Mouse (Mus musculus) heart, adult 2 months (tissue): Measurements from ENCODE around the gene Slc10a6. TPM values are rescaled to one million over a fixed set of nuclear protein-coding genes. Genes with fewer than 3 reads are reported as not detected.

ENCODE experiments used
- DNase-seq, 2 experiments: peaks; one replicate each; pipeline ENCODE4 v3.0.0; 2021
- H3K27ac ChIP-seq: fragments of 200-600 bp; 2 replicates; pipeline ENCODE4 v1.8.1; 2022
- H3K27me3 ChIP-seq: fragments of 200-500 bp; 2 replicates; pipeline ENCODE4 v1.6.1; 2012; ENCODE audit warnings: mild to moderate bottlenecking, low read length, inconsistent platforms, mixed read lengths; ENCODE audit not compliant: control insufficient read depth, insufficient read depth
- H3K36me3 ChIP-seq: fragments of 200-500 bp; 2 replicates; pipeline ENCODE4 v1.6.1; 2012; ENCODE audit warnings: low read length, inconsistent platforms; ENCODE audit not compliant: control insufficient read depth, insufficient read depth
- H3K4me1 ChIP-seq: fragments of 200-500 bp; 2 replicates; pipeline ENCODE4 v1.6.1; 2011; ENCODE audit warnings: low read length; ENCODE audit not compliant: control insufficient read depth, insufficient read depth
- H3K4me3 ChIP-seq: fragments of 200-600 bp; 2 replicates; pipeline ENCODE4 v1.8.1; 2022
- H3K79me2 ChIP-seq: fragments of 200-500 bp; replicated peaks from 2 replicates; pipeline ENCODE4 v1.6.1; 2012; ENCODE audit warnings: mild to moderate bottlenecking, inconsistent platforms, low read length, moderate library complexity, mixed read lengths; ENCODE audit not compliant: control insufficient read depth, insufficient read depth
- H3K9ac ChIP-seq: fragments of 200-500 bp; 2 replicates; pipeline ENCODE4 v1.6.1; 2012; ENCODE audit warnings: low read depth, mild to moderate bottlenecking, control low read depth, inconsistent platforms, low read length, mixed read lengths
- CTCF ChIP-seq: fragments of 200-600 bp; IDR thresholded peaks from 2 replicates; pipeline ENCODE4 v1.8.1; 2022; ENCODE audit warnings: antibody characterized with exemption, mild to moderate bottlenecking, moderate library complexity
- EP300 ChIP-seq: fragments of 200-500 bp; IDR thresholded peaks from 2 replicates; pipeline ENCODE4 v1.6.1; 2011; ENCODE audit warnings: low read depth, low read length, control low read depth; ENCODE audit not compliant: insufficient read depth
- POLR2A ChIP-seq: fragments of 200-500 bp; IDR thresholded peaks from 2 replicates; pipeline ENCODE4 v1.6.1; 2011; ENCODE audit warnings: mild to moderate bottlenecking, low read depth, low read length, control low read depth; ENCODE audit not compliant: insufficient read depth
- WGBS: fragments of 180-500 bp; shearing (Covaris S2); methylation state at CpG from one replicate; pipeline ENCODE4 v1.1.7; 2018; 5-methylcytosine and 5-hydroxymethylcytosine counted together
- intact Hi-C: fragments of 180-260 bp; cut with DNase I; formaldehyde crosslinking; loops from one replicate; pipeline ENCODE4 v1.15.1; 2025
- polyA plus RNA-seq: library from polyadenylated mRNA; depleted of rRNA; stranded (reverse); fragments of >200 nt; gene quantifications from 2 replicates; pipeline ENCODE4 v1.2.3, GENCODE M21; 2012
- total RNA-seq, 2 experiments: library from RNA; stranded (reverse); gene quantifications; 2 replicates each; pipeline ENCODE4 v1.2.3; 2021

Slc10a6 gene
- total and polyA plus RNA-seq, 3 experiments, result 4.1 to 8.3 (median 6.3) TPM

- 77% methylated on average over 4 of the region's 4 CpGs for WGBS
- H3K4me3 ChIP-seq, result no peak overlapping the region
- intact Hi-C loops, result loop anchor here (5.0 kb wide), 2 partner anchors 32 to 57 kb away; no protein-coding TSS in a partner anchor
Measured at GRCm38 (mm10) chr5:103654780-103655179, 25.6 kb upstream of the Slc10a6 start.

GRCm38 (mm10) chr5:103654225-103654624 lies 25.0 kb upstream of the Slc10a6 start:
- TF ChIP-seq CTCF, result peak; percentile 67
- no peak for TF ChIP-seq POLR2A
- H3K4me3 ChIP-seq, result no peak overlapping the region
- peaks cover 5% of the 10 kb centered on the region; the same call in 1 of the 2 replicates for H3K27me3 ChIP-seq
- intact Hi-C loops, result no loop called here
- WGBS, result 47% methylated on average over 6 of the region's 6 CpGs
- no peaks in the 10 kb centered on the region for H3K79me2 ChIP-seq
- no peak overlapping the region for H3K9ac ChIP-seq
- no peak for DNase-seq
- no peak overlapping the region for H3K27ac ChIP-seq
- H3K4me1 ChIP-seq, result peaks cover 2% of the 10 kb centered on the region
- no peaks in the 10 kb centered on the region for H3K36me3 ChIP-seq

More at GRCm38 (mm10) chr5:103654780-103655179, 25.6 kb upstream of the Slc10a6 start:
- TF ChIP-seq POLR2A (no peak), CTCF (no peak), EP300 (no peak)
- Histone ChIP-seq H3K27ac (no peak overlapping the region), H3K9ac (no peak overlapping the region), H3K4me1 (peaks cover 2% of the 10 kb centered on the region), H3K36me3 (no peaks in the 10 kb centered on the region), H3K27me3 (peaks cover 5% of the 10 kb centered on the region; the same call in 1 of the 2 replicates), H3K79me2 (no peaks in the 10 kb centered on the region)
- no peak for DNase-seq

- no peaks in the 10 kb centered on the region for H3K27me3 ChIP-seq
- peaks cover 1% of the 10 kb centered on the region for H3K4me1 ChIP-seq
- H3K9ac ChIP-seq, result no peak overlapping the region
- intact Hi-C loops, result no loop called here
- WGBS, result 89% methylated on average over 3 of the region's 3 CpGs
- DNase-seq, result no peak
- no peaks in the 10 kb centered on the region for H3K79me2 ChIP-seq
- H3K4me3 ChIP-seq, result no peak overlapping the region
- no peak overlapping the region for H3K27ac ChIP-seq
- H3K36me3 ChIP-seq, result no peaks in the 10 kb centered on the region
- no peak for TF ChIP-seq EP300
- TF ChIP-seq CTCF, result no peak
- TF ChIP-seq POLR2A, result no peak
Measured at GRCm38 (mm10) chr5:103647320-103647719, 18.1 kb upstream of the Slc10a6 start.

GRCm38 (mm10) chr5:103644167-103644566 lies 15.0 kb upstream of the Slc10a6 start:
- intact Hi-C loops, result no loop called here
- no peak overlapping the region for H3K4me3 ChIP-seq
- no peak overlapping the region for H3K27ac ChIP-seq
- no peaks in the 10 kb centered on the region for H3K36me3 ChIP-seq
- TF ChIP-seq EP300, result no peak
- no peak for TF ChIP-seq POLR2A
- no peak for TF ChIP-seq CTCF
- no peaks in the 10 kb centered on the region for H3K79me2 ChIP-seq
- DNase-seq, result no peak
- H3K4me1 ChIP-seq, result peaks cover 1% of the 10 kb centered on the region
- H3K27me3 ChIP-seq, result no peaks in the 10 kb centered on the region; the same call in 1 of the 2 replicates
- WGBS, result 90% methylated on average over 1 of the region's 1 CpGs
- H3K9ac ChIP-seq, result no peak overlapping the region

GRCm38 (mm10) chr5:103637162-103637561 lies 8.0 kb upstream of the Slc10a6 start:
- H3K27ac ChIP-seq, result no peak overlapping the region
- intact Hi-C loops, result no loop called here
- WGBS, result 92% methylated on average over 2 of the region's 2 CpGs
- no peak for DNase-seq
- H3K79me2 ChIP-seq, result no peaks in the 10 kb centered on the region
- no peak overlapping the region for H3K4me3 ChIP-seq
- no peaks in the 10 kb centered on the region; the same call in 1 of the 2 replicates for H3K27me3 ChIP-seq
- H3K9ac ChIP-seq, result no peak overlapping the region
- TF ChIP-seq CTCF (no peak), POLR2A (no peak), EP300 (no peak)
- no peaks in the 10 kb centered on the region for H3K4me1 ChIP-seq
- H3K36me3 ChIP-seq, result no peaks in the 10 kb centered on the region

GRCm38 (mm10) chr5:103629854-103630580 lies 814 bp upstream of the Slc10a6 start:
- intact Hi-C loops, result no loop called here
- H3K36me3 ChIP-seq, result peaks cover 8% of the 10 kb centered on the region
- peak overlapping the region; percentile 22 for H3K9ac ChIP-seq
- H3K27me3 ChIP-seq, result no peaks in the 10 kb centered on the region
- TF ChIP-seq EP300 (no peak), CTCF (no peak), POLR2A (no peak)
- 48% methylated on average over 9 of the region's 9 CpGs for WGBS
- no peaks in the 10 kb centered on the region for H3K79me2 ChIP-seq
- DNase-seq, result peak in 1 of 2 experiments; percentile 46
- H3K4me3 ChIP-seq, result peak overlapping the region; percentile 61
- H3K4me1 ChIP-seq, result peaks cover 16% of the 10 kb centered on the region
- H3K27ac ChIP-seq, result peak overlapping the region; percentile 86
